Mouse (Mus musculus) E14TG2a.4 (cell line): ENCODE measurements around the gene Apoc1.
A peak's percentile ranks its signal among the peaks of the same experiment; 100 is the strongest.

Experiments used
- CTCF ChIP-seq: conservative IDR thresholded peaks from 2 replicates; pipeline ENCODE4 v1.5.1; 2014; ENCODE audit warnings: low read length
- NANOG ChIP-seq: IDR thresholded peaks from 2 replicates; pipeline ENCODE4 v1.6.1; 2014; ENCODE audit warnings: borderline replicate concordance, low read length, mixed read lengths
- POU5F1 ChIP-seq: IDR thresholded peaks from 2 replicates; pipeline ENCODE4 v1.6.1; 2014; ENCODE audit warnings: low read length, borderline replicate concordance

DNA sequence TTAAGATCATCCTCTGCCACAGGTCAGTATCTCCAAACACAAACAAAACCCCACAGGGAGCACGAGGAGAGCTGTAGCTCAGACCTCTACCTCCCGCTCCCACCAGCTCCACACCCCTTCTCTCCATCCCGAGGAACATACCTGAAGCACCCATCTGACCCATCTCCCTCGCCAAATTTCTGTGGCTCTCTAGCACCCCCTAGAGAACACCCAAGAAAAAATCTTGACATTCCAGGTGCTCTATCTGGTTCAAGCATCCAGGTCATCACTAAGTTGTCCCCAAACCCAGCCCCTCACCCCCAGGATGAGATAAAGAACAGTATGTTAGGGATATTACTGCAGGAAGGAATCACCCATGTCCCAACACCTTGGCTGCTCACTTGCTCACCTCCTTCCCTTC lies 20.7 kb upstream of the Apoc1 start:
- peak; percentile 60 for TF ChIP-seq CTCF
- no peak for TF ChIP-seq POU5F1
- TF ChIP-seq NANOG = no peak
